9 mouse cellular contexts compared by ENCODE assay signal in the genomic region with DNA sequence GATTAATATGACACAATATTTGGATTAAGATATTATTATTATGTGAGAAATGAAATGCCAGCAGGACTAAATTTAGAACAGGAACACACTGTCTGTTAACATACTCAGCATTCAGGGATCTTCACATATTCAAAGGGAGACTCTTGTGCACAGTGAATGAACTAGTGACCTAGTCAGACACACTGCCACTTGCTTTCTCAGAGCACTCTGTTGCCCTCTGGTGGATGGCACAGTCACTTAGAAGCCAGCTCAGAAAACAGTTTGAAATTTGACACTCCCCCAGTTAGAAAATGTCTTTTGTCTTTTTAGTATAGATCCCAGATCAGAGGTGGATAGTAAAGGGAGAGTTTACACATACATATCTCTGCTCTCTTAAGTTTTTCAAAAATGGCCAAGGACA.
A peak's percentile ranks its signal among the peaks of the same experiment; 100 is the strongest.
DNase-seq lines count a peak whose midpoint lies in the region; ATAC-seq and TF ChIP-seq lines count a peak whose summit lies in the region.
"Had no signal": no experiment of that assay in that cellular context is flagged by ENCODE, and none has a peak within 500 bp of the region (broad histone marks: within the 10 kb centered on the region; RNA-seq: fewer than 3 reads in every experiment).

No protein-coding gene starts in this region.

- H3K36me3 ChIP-seq in E14TG2a.4 (ENCODE audit: insufficient read depth, low read length) = no peaks in the 10 kb centered on the region
- no peaks in the 10 kb centered on the region for H3K36me3 ChIP-seq in liver, postnatal 0 days (replicated peaks; ENCODE audit: insufficient read depth, low read length)
- H3K36me3 ChIP-seq: liver, embryonic 13.5 days had no signal

- H3K27me3 ChIP-seq in E14TG2a.4 (ENCODE audit: insufficient read depth, low read length) = no peaks in the 10 kb centered on the region
- no peaks in the 10 kb centered on the region for H3K27me3 ChIP-seq in liver, postnatal 0 days (ENCODE audit: insufficient read depth, low read length)
- H3K27me3 ChIP-seq: liver, embryonic 13.5 days had no signal

- no peaks in the 10 kb centered on the region for H3K4me1 ChIP-seq in E14TG2a.4 (replicated peaks; ENCODE audit: low read depth, low read length)
- H3K4me1 ChIP-seq in liver, postnatal 0 days (ENCODE audit: insufficient read depth) = no peaks in the 10 kb centered on the region
- H3K4me1 ChIP-seq: liver, embryonic 13.5 days had no signal

- H3K4me2 ChIP-seq in liver, postnatal 0 days (ENCODE audit: low read depth, low read length) = no peak overlapping the region
- H3K4me2 ChIP-seq: liver, embryonic 13.5 days had no signal

- peak; percentile 63 for ATAC-seq in activated CD4-positive, CD25-positive, alpha-beta regulatory T cell, adult 4 months
- peak; percentile 82 for ATAC-seq in granulocyte monocyte progenitor cell, adult 5-6 weeks (replicated peaks; ENCODE audit: poor library complexity, severe bottlenecking)
- peak; percentile 47; the same call in 1 of the 2 replicates for ATAC-seq in liver, postnatal 0 days

- no peak overlapping the region for H3K9ac ChIP-seq in liver, postnatal 0 days (replicated peaks)
- H3K9ac ChIP-seq: liver, embryonic 13.5 days had no signal

- H3K4me3 ChIP-seq in E14TG2a.4 (replicated peaks; ENCODE audit: low read length) = no peak overlapping the region
- no peak overlapping the region for H3K4me3 ChIP-seq in liver, postnatal 0 days (ENCODE audit: low read depth, low read length)
- H3K4me3 ChIP-seq: liver, embryonic 13.5 days had no signal

- H3K9me3 ChIP-seq in E14TG2a.4 (ENCODE audit: low read length) = no peaks in the 10 kb centered on the region
- no peaks in the 10 kb centered on the region for H3K9me3 ChIP-seq in liver, postnatal 0 days (ENCODE audit: low read length)
- H3K9me3 ChIP-seq: liver, embryonic 13.5 days had no signal

- TF ChIP-seq EP300 in liver, postnatal 0 days (IDR thresholded peaks at IDR 0.05; ENCODE audit: low read depth) = no peak

- H3K27ac ChIP-seq in liver, postnatal 0 days (ENCODE audit: low read depth) = no peak overlapping the region
- H3K27ac ChIP-seq: liver, embryonic 13.5 days had no signal

- DNase-seq in embryo, embryonic 10 days (ENCODE audit: low spot score) = peak; percentile 92
- DNase-seq in kidney, postnatal 14 days = peak; percentile 82
- peak; percentile 61 for DNase-seq in liver, postnatal 0 days
- DNase-seq in retina, postnatal 1 day = peak; percentile 84
- peak; percentile 61 for DNase-seq in yolk sac, embryonic 10.5 days (ENCODE audit: low spot score)
- DNase-seq: liver, embryonic 13.5 days had no signal

- peak; percentile 62 for TF ChIP-seq CTCF in E14TG2a.4 (conservative IDR thresholded peaks at IDR 0.05; ENCODE audit: low read length)
- TF ChIP-seq CTCF in liver, postnatal 0 days (IDR thresholded peaks at IDR 0.05; ENCODE audit: low read depth) = peak; percentile 86
